Mouse (Mus musculus): ENCODE results near the gene Gm6408. TPM values are rescaled to one million over a fixed set of nuclear protein-coding genes. Genes with fewer than 3 reads are reported as not detected.
"Not testable (repeated sequence)": the region's sequence is repeated elsewhere in the genome, so short reads cannot be mapped to it uniquely, and the experiment has no call there.

Gene Gm6408
- polyA plus RNA-seq (2015; fragmentation: Nextera tagmentation; extraction: Ambion mirVana) = not detected in 2 replicates

DNA sequence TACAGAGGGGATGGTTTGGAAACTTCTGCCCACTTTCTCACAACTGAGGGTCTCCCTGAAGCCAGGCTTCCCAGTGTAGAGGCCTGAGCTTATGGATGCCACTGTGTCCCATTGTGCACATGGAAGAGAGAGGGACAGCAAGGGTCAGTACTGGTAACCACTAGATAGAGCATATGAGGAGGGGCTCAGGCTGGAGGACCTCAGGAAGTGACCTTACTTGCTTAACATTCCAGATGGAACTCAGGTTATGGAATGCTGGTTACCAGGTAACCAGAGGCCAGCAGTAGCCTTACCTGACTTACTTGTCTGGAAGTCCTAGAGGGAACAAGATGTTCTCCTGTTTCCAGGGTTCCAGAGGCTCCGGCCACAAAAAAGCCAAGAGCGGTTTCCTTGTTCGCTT lies at the start of gene Gm6408:
Gene Gm6408 (plus strand): TSS at position 301 of the 400 bp plus-strand sequence.
- H3K27me3 ChIP-seq (replicated peaks; ENCODE audit: insufficient read depth, low read length); H3K4me1 ChIP-seq (ENCODE audit: insufficient read depth, low read depth, low read length); H3K36me3 ChIP-seq (ENCODE audit: insufficient read depth, low read length); H3K4me2 ChIP-seq (replicated peaks; ENCODE audit: low read depth, low read length); ATAC-seq; H3K4me3 ChIP-seq (ENCODE audit: low read depth, low read length); DNase-seq (ENCODE audit: low spot score); H3K27ac ChIP-seq (ENCODE audit: low read length); H3K9me3 ChIP-seq (ENCODE audit: low read length); H3K9ac ChIP-seq (replicated peaks; ENCODE audit: low read depth): not testable (repeated sequence)
- 60% methylated on average over 1 of the region's 3 CpGs for WGBS

DNA sequence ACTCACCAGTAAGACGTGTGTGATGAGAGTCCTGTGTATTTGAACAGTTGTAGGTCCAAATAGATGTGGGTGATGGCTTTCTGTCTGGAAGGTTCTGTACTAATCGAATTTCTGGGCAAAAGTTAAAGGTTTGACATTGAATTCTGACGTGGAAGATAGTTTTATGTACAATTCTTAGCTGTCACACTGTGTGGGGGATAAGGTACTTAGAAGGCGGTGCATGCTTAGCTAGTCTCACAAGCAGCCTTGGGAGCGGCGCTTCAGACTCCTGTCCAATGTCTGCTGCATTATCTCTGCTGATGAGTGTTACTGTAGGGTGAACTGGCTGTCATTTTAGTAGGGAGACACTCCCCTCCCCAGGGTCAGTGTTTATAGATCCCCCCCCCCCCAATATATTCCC lies 49.3 kb upstream of the Gm6408 start:
- H3K36me3 ChIP-seq (ENCODE audit: insufficient read depth, low read length) = no peaks in the 10 kb centered on the region
- H3K27me3 ChIP-seq (replicated peaks; ENCODE audit: insufficient read depth, low read length) = no peaks in the 10 kb centered on the region
- ATAC-seq (no peak), DNase-seq (ENCODE audit: low spot score) (no peak)
- no peak overlapping the region for H3K4me2 ChIP-seq (replicated peaks; ENCODE audit: low read depth, low read length)
- no peak overlapping the region for H3K4me3 ChIP-seq (ENCODE audit: low read depth, low read length)
- H3K27ac ChIP-seq (ENCODE audit: low read length) = no peak overlapping the region
- no peaks in the 10 kb centered on the region for H3K4me1 ChIP-seq (ENCODE audit: insufficient read depth, low read depth, low read length)
- WGBS = 66% methylated on average over 6 of the region's 6 CpGs
- no peak overlapping the region for H3K9ac ChIP-seq (replicated peaks; ENCODE audit: low read depth)
- TF ChIP-seq EP300 (IDR thresholded peaks at IDR 0.05) = no peak
- TF ChIP-seq CTCF (IDR thresholded peaks at IDR 0.05) = no peak
- no peaks in the 10 kb centered on the region for H3K9me3 ChIP-seq (ENCODE audit: low read length)

DNA sequence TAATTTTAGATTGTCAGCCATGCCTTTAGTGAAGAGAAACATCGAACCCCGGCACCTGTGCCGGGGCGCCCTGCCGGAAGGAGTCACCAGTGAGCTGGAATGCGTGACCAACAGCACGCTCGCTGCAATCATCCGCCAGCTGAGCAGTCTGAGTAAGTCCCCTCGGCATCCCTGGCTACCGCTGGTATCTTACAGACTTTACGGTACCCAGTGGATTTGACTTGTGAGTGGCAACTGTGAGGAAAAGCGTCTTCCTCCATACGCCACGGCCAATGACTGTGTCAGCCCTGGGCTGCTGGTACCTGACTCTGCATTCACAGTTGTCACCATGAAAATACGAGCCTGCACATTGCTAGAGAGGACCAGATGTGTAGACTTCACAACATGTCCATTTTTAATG lies 46.4 kb upstream of the Gm6408 start:
- H3K27ac ChIP-seq (ENCODE audit: low read length) = no peak overlapping the region
- no peaks in the 10 kb centered on the region for H3K27me3 ChIP-seq (replicated peaks; ENCODE audit: insufficient read depth, low read length)
- DNase-seq (ENCODE audit: low spot score) (no peak), ATAC-seq (no peak)
- no peak for TF ChIP-seq EP300 (IDR thresholded peaks at IDR 0.05)
- TF ChIP-seq CTCF (IDR thresholded peaks at IDR 0.05) = no peak
- H3K4me2 ChIP-seq (replicated peaks; ENCODE audit: low read depth, low read length) = no peak overlapping the region
- no peaks in the 10 kb centered on the region for H3K9me3 ChIP-seq (ENCODE audit: low read length)
- H3K4me3 ChIP-seq (ENCODE audit: low read depth, low read length) = no peak overlapping the region
- no peaks in the 10 kb centered on the region for H3K36me3 ChIP-seq (ENCODE audit: insufficient read depth, low read length)
- no peaks in the 10 kb centered on the region for H3K4me1 ChIP-seq (ENCODE audit: insufficient read depth, low read depth, low read length)
- H3K9ac ChIP-seq (replicated peaks; ENCODE audit: low read depth) = no peak overlapping the region
- WGBS = 94% methylated on average over 16 of the region's 16 CpGs

- Histone ChIP-seq H3K9me3 (ENCODE audit: low read length) (no peaks in the 10 kb centered on the region), H3K9ac (replicated peaks; ENCODE audit: low read depth) (no peak overlapping the region), H3K4me1 (ENCODE audit: insufficient read depth, low read depth, low read length) (no peaks in the 10 kb centered on the region), H3K27ac (ENCODE audit: low read length) (no peak overlapping the region), H3K36me3 (ENCODE audit: insufficient read depth, low read length) (no peaks in the 10 kb centered on the region), H3K4me3 (ENCODE audit: low read depth, low read length) (no peak overlapping the region), H3K27me3 (replicated peaks; ENCODE audit: insufficient read depth, low read length) (no peaks in the 10 kb centered on the region), H3K4me2 (replicated peaks; ENCODE audit: low read depth, low read length) (no peak overlapping the region)
- 93% methylated on average over 11 of the region's 11 CpGs for whole genome bisulfite sequencing
- ATAC-seq = no peak
- no peak for TF ChIP-seq CTCF (IDR thresholded peaks at IDR 0.05)
- TF ChIP-seq EP300 (IDR thresholded peaks at IDR 0.05) = no peak
- DNase-seq (ENCODE audit: low spot score) = no peak
Measured at GRCm38 (mm10) chr5:146436796-146437195, 45.0 kb upstream of the Gm6408 start.

GRCm38 (mm10) chr5:146439152-146439781 lies 42.5 kb upstream of the Gm6408 start:
- no peak for ATAC-seq

GRCm38 (mm10) chr5:146440273-146440672 lies 41.5 kb upstream of the Gm6408 start:
- H3K9me3 ChIP-seq (ENCODE audit: low read length) = no peaks in the 10 kb centered on the region
- DNase-seq (ENCODE audit: low spot score) (no peak), ATAC-seq (no peak)
- H3K36me3 ChIP-seq (ENCODE audit: insufficient read depth, low read length) = no peaks in the 10 kb centered on the region
- TF ChIP-seq CTCF (IDR thresholded peaks at IDR 0.05) = 0 out of 2 replicates have a peak, but pooled peaks have one; percentile 7
- TF ChIP-seq EP300 (IDR thresholded peaks at IDR 0.05) = no peak
- H3K27me3 ChIP-seq (replicated peaks; ENCODE audit: insufficient read depth, low read length) = no peaks in the 10 kb centered on the region
- H3K4me3 ChIP-seq (ENCODE audit: low read depth, low read length) = no peak overlapping the region
- no peaks in the 10 kb centered on the region for H3K4me1 ChIP-seq (ENCODE audit: insufficient read depth, low read depth, low read length)
- no peak overlapping the region for H3K9ac ChIP-seq (replicated peaks; ENCODE audit: low read depth)
- no peak overlapping the region for H3K4me2 ChIP-seq (replicated peaks; ENCODE audit: low read depth, low read length)
- no peak overlapping the region for H3K27ac ChIP-seq (ENCODE audit: low read length)
- WGBS = 93% methylated on average over 5 of the region's 5 CpGs

More at GRCm38 (mm10) chr5:146439152-146439781, 42.5 kb upstream of the Gm6408 start:
- H3K4me1 ChIP-seq (ENCODE audit: insufficient read depth, low read depth, low read length) = no peaks in the 10 kb centered on the region
- no peaks in the 10 kb centered on the region for H3K9me3 ChIP-seq (ENCODE audit: low read length)
- H3K27ac ChIP-seq (ENCODE audit: low read length) = no peak overlapping the region
- WGBS = 91% methylated on average over 7 of the region's 7 CpGs
- TF ChIP-seq CTCF (IDR thresholded peaks at IDR 0.05) (no peak), EP300 (IDR thresholded peaks at IDR 0.05) (no peak)
- H3K4me3 ChIP-seq (ENCODE audit: low read depth, low read length) = no peak overlapping the region
- no peaks in the 10 kb centered on the region for H3K27me3 ChIP-seq (replicated peaks; ENCODE audit: insufficient read depth, low read length)
- no peak overlapping the region for H3K9ac ChIP-seq (replicated peaks; ENCODE audit: low read depth)
- no peaks in the 10 kb centered on the region for H3K36me3 ChIP-seq (ENCODE audit: insufficient read depth, low read length)
- no peak for DNase-seq (ENCODE audit: low spot score)
- H3K4me2 ChIP-seq (replicated peaks; ENCODE audit: low read depth, low read length) = no peak overlapping the region

- Histone ChIP-seq H3K36me3 (ENCODE audit: insufficient read depth, low read length) (no peaks in the 10 kb centered on the region), H3K27me3 (replicated peaks; ENCODE audit: insufficient read depth, low read length) (no peaks in the 10 kb centered on the region), H3K27ac (ENCODE audit: low read length) (no peak overlapping the region), H3K9ac (replicated peaks; ENCODE audit: low read depth) (no peak overlapping the region), H3K4me2 (replicated peaks; ENCODE audit: low read depth, low read length) (no peak overlapping the region), H3K4me3 (ENCODE audit: low read depth, low read length) (no peak overlapping the region), H3K9me3 (ENCODE audit: low read length) (no peaks in the 10 kb centered on the region), H3K4me1 (ENCODE audit: insufficient read depth, low read depth, low read length) (no peaks in the 10 kb centered on the region)
- TF ChIP-seq CTCF (IDR thresholded peaks at IDR 0.05) = no peak
- TF ChIP-seq EP300 (IDR thresholded peaks at IDR 0.05) = no peak
- whole genome bisulfite sequencing = 48% methylated on average over 2 of the region's 2 CpGs
- ATAC-seq = no peak
- DNase-seq (ENCODE audit: low spot score) = no peak
Measured at GRCm38 (mm10) chr5:146442767-146443166, 39.0 kb upstream of the Gm6408 start.

All from lung, postnatal 0 days (tissue).